Mouse (Mus musculus) thymus, adult 2 months (tissue): ENCODE results near the gene Sfxn3.

Experiments
- CTCF ChIP-seq: fragments of 200-500 bp; IDR thresholded peaks from 2 replicates; pipeline ENCODE4 v1.5.1; 2012; ENCODE audit warnings: mild to moderate bottlenecking, control low read depth, low read length, moderate library complexity, borderline replicate concordance; ENCODE audit not compliant: control insufficient read depth, poor library complexity, insufficient read depth; ENCODE audit errors: extremely low read depth
- POLR2A ChIP-seq: fragments of 200-500 bp; IDR thresholded peaks from 2 replicates; pipeline ENCODE4 v1.6.1; 2012; ENCODE audit warnings: mild to moderate bottlenecking, low read length, control low read depth, moderate library complexity; ENCODE audit not compliant: control insufficient read depth, poor library complexity, insufficient read depth; ENCODE audit errors: extremely low read depth

- TF ChIP-seq CTCF (no peak), POLR2A (no peak)
Observed at GRCm38 (mm10) chr19:45081841-45082550, 34.7 kb downstream of the Sfxn3 start.
